Mouse (Mus musculus) testis, adult 2 months (tissue): ENCODE measurements around the gene Oscar.

Source experiments
- CTCF ChIP-seq: fragments of 200-500 bp; IDR thresholded peaks from 2 replicates; pipeline ENCODE4 v1.5.1; 2012; ENCODE audit warnings: low read depth, mild to moderate bottlenecking, inconsistent platforms, low read length, moderate library complexity; ENCODE audit not compliant: control insufficient read depth, insufficient read depth, insufficient replicate concordance
- POLR2A ChIP-seq: fragments of 200-500 bp; IDR thresholded peaks from 2 replicates; pipeline ENCODE4 v1.6.1; 2012; ENCODE audit warnings: low read depth, mild to moderate bottlenecking, inconsistent platforms, low read length, moderate library complexity; ENCODE audit not compliant: control insufficient read depth

DNA sequence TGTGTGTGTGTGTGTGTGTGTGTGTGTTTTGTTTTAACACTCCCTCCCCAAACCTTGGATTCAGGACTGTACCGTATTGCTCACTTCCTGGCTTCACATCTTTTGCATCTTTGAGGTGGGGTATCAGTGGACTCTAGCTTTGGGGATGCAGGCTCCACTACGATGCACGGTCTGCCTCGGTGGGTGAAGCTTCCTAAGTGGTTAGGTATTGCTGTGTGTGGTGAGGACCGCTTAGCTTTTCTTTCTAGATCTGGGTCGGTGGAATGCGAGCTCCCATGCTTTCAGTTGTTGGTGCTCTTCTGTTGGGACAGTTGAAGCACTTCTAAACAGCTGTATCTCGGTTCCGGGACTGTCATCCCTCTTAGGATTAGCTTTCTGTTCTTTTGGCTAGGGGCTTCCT, 30.2 kb upstream of the Oscar start:
- TF ChIP-seq CTCF (no peak), POLR2A (no peak)
